Mouse (Mus musculus): Measurements from ENCODE around the gene Polr3k. TPM values are rescaled to one million over a fixed set of nuclear protein-coding genes. Genes with fewer than 3 reads are reported as not detected.

The Polr3k gene
- total RNA-seq, 1 experiment from 2014 or later: 44.0 TPM

Other genes with a start within 250 kb of the Polr3k start
- gene Gm29797, start 207.3 kb upstream of the Polr3k start, total RNA-seq (2017): not detected in 2 replicates
- 0.25 TPM in 1 of 2 replicates, not detected in the other for gene Sox18, start 192.7 kb upstream of the Polr3k start, total RNA-seq (2017)
- gene Tcea2, start 184.0 kb upstream of the Polr3k start, total RNA-seq (2017): 9.1 and 22.7 TPM in 2 replicates
- gene Rgs19, start 170.4 kb upstream of the Polr3k start, total RNA-seq (2017): 89.7 and 90.4 TPM in 2 replicates
- gene Lkaaear1, start 165.9 kb upstream of the Polr3k start, total RNA-seq (2017): not detected in 2 replicates
- gene Oprl1, start 149.3 kb upstream of the Polr3k start, total RNA-seq (2017): 0.75 TPM in 1 of 2 replicates, not detected in the other
- gene Myt1, start 101.0 kb upstream of the Polr3k start, total RNA-seq (2017): not detected in 2 replicates
- 59.8 and 60.1 TPM in 2 replicates for gene Pcmtd2, start 26.5 kb upstream of the Polr3k start, total RNA-seq (2017)
- 0.10 TPM in 1 of 2 replicates, not detected in the other for gene Gm14496, start 126.8 kb downstream of the Polr3k start, total RNA-seq (2017)